Mouse (Mus musculus) ES-Bruce4 (cell line): ENCODE measurements around the gene Abhd12b. TPM values are rescaled to one million over a fixed set of nuclear protein-coding genes. Genes with fewer than 3 reads are reported as not detected.

Experiments
- H3K27ac ChIP-seq: 2 replicates; pipeline ENCODE4 v1.5.1; 2012; ENCODE audit warnings: low read length, inconsistent platforms; ENCODE audit not compliant: insufficient read depth
- H3K27me3 ChIP-seq: 2 replicates; pipeline ENCODE4 v1.6.1; 2012; ENCODE audit warnings: mild to moderate bottlenecking, low read length, inconsistent platforms; ENCODE audit not compliant: control insufficient read depth, poor library complexity, insufficient read depth, severe bottlenecking
- H3K36me3 ChIP-seq: 2 replicates; pipeline ENCODE4 v1.6.1; 2012; ENCODE audit warnings: inconsistent platforms, mild to moderate bottlenecking, low read length, moderate library complexity; ENCODE audit not compliant: control insufficient read depth, poor library complexity, insufficient read depth, severe bottlenecking
- H3K4me1 ChIP-seq: one replicate; pipeline ENCODE4 v1.8.1; 2011; ENCODE audit warnings: low read length; ENCODE audit not compliant: control insufficient read depth, insufficient read depth
- H3K4me3 ChIP-seq: 2 replicates; pipeline ENCODE4 v1.5.1; 2011; ENCODE audit warnings: low read depth, mild to moderate bottlenecking, low read length
- H3K9ac ChIP-seq: 2 replicates; pipeline ENCODE4 v1.6.1; 2012; ENCODE audit warnings: low read depth, mild to moderate bottlenecking, inconsistent platforms; ENCODE audit not compliant: poor library complexity, severe bottlenecking
- H3K9me3 ChIP-seq: replicated peaks from 2 replicates; pipeline ENCODE4 v1.6.1; 2012; ENCODE audit warnings: mild to moderate bottlenecking, low read length, inconsistent platforms; ENCODE audit not compliant: control insufficient read depth, poor library complexity, insufficient read depth, severe bottlenecking
- CTCF ChIP-seq: IDR thresholded peaks from one replicate; pipeline ENCODE4 v1.8.1; 2011; ENCODE audit warnings: low read depth, low read length
- EP300 ChIP-seq: IDR thresholded peaks from 2 replicates; pipeline ENCODE4 v1.6.1; 2011; ENCODE audit warnings: low read depth, low read length; ENCODE audit not compliant: insufficient read depth
- POLR2A ChIP-seq: IDR thresholded peaks from one replicate; pipeline ENCODE4 v1.8.1; 2011; ENCODE audit warnings: low read length; ENCODE audit not compliant: insufficient read depth
- polyA plus RNA-seq: library from polyadenylated mRNA; stranded (reverse); fragments of >200 nt; gene quantifications from 2 replicates; pipeline ENCODE4 v1.2.4, GENCODE M21; 2011; ENCODE audit warnings: low read depth; ENCODE audit not compliant: missing spikeins, insufficient read depth, insufficient read length

The Abhd12b gene
- polyA plus RNA-seq: not detected in 2 replicates

- Histone ChIP-seq H3K27ac (no peak within 1 kb of the TSS), H3K36me3 (no peaks in the 10 kb centered on the region), H3K9me3 (no peaks in the 10 kb centered on the region), H3K4me1 (no peaks in the 10 kb centered on the region), H3K27me3 (no peaks in the 10 kb centered on the region), H3K9ac (no peak within 1 kb of the TSS), H3K4me3 (no peak within 1 kb of the TSS)
- TF ChIP-seq POLR2A: no peak
- TF ChIP-seq EP300: no peak
- TF ChIP-seq CTCF: no peak
Measured at GRCm38 (mm10) chr12:70153842-70154241, at the start of gene Abhd12b. Abhd12b (plus strand) TSS chr12:70154142.

GRCm38 (mm10) chr12:70104199-70104598, 49.7 kb upstream of the Abhd12b start:
- Histone ChIP-seq H3K9ac (no peak overlapping the region), H3K9me3 (no peaks in the 10 kb centered on the region), H3K4me1 (no peaks in the 10 kb centered on the region), H3K4me3 (no peak overlapping the region), H3K36me3 (no peaks in the 10 kb centered on the region), H3K27me3 (no peaks in the 10 kb centered on the region), H3K27ac (no peak overlapping the region)
- TF ChIP-seq POLR2A (no peak), CTCF (no peak), EP300 (no peak)

- no peak overlapping the region for H3K9ac ChIP-seq
- no peak for TF ChIP-seq CTCF
- no peak for TF ChIP-seq POLR2A
- TF ChIP-seq EP300: no peak
- H3K9me3 ChIP-seq: no peaks in the 10 kb centered on the region
- H3K4me1 ChIP-seq: no peaks in the 10 kb centered on the region
- H3K27me3 ChIP-seq: no peaks in the 10 kb centered on the region
- no peak overlapping the region for H3K4me3 ChIP-seq
- no peak overlapping the region for H3K27ac ChIP-seq
- no peaks in the 10 kb centered on the region for H3K36me3 ChIP-seq
Measured at GRCm38 (mm10) chr12:70104776-70105420, 49.0 kb upstream of the Abhd12b start.

- H3K36me3 ChIP-seq: no peaks in the 10 kb centered on the region
- no peaks in the 10 kb centered on the region for H3K27me3 ChIP-seq
- no peak overlapping the region for H3K4me3 ChIP-seq
- TF ChIP-seq EP300 (no peak), POLR2A (no peak), CTCF (no peak)
- no peak overlapping the region for H3K27ac ChIP-seq
- H3K9ac ChIP-seq: no peak overlapping the region
- H3K4me1 ChIP-seq: no peaks in the 10 kb centered on the region
- H3K9me3 ChIP-seq: no peaks in the 10 kb centered on the region
Measured at GRCm38 (mm10) chr12:70105885-70106284, 48.1 kb upstream of the Abhd12b start.

- no peak overlapping the region for H3K27ac ChIP-seq
- H3K9me3 ChIP-seq: no peaks in the 10 kb centered on the region
- H3K4me3 ChIP-seq: no peak overlapping the region
- no peaks in the 10 kb centered on the region for H3K27me3 ChIP-seq
- H3K4me1 ChIP-seq: no peaks in the 10 kb centered on the region
- no peak for TF ChIP-seq CTCF
- no peak for TF ChIP-seq POLR2A
- no peak for TF ChIP-seq EP300
- H3K9ac ChIP-seq: no peak overlapping the region
- no peaks in the 10 kb centered on the region for H3K36me3 ChIP-seq
Measured at GRCm38 (mm10) chr12:70106508-70106907, 47.4 kb upstream of the Abhd12b start.

- no peak overlapping the region for H3K9ac ChIP-seq
- no peak overlapping the region for H3K27ac ChIP-seq
- H3K4me1 ChIP-seq: no peaks in the 10 kb centered on the region
- H3K36me3 ChIP-seq: no peaks in the 10 kb centered on the region
- 0 out of 2 replicates have a peak, but pooled peaks cover 2% of the 10 kb centered on the region for H3K27me3 ChIP-seq
- no peak for TF ChIP-seq POLR2A
- no peak for TF ChIP-seq CTCF
- no peak for TF ChIP-seq EP300
- H3K4me3 ChIP-seq: no peak overlapping the region
- no peaks in the 10 kb centered on the region for H3K9me3 ChIP-seq
Measured at GRCm38 (mm10) chr12:70108104-70108503, 45.8 kb upstream of the Abhd12b start.
